Mouse (Mus musculus) heart, embryonic 13.5 days (tissue): ENCODE data around the gene Nsl1. TPM values are rescaled to one million over a fixed set of nuclear protein-coding genes. Genes with fewer than 3 reads are reported as not detected.
A peak's percentile ranks its signal among the peaks of the same experiment; 100 is the strongest.

Experiments used
- ATAC-seq: fragments of 200-750 bp; cut with Nextera tagmentation; 2 replicates; pipeline ENCODE4 v1.8.0; 2017; ENCODE audit warnings: moderate TSS enrichment; ENCODE audit not compliant: insufficient number of reproducible peaks, low FRiP score, low TSS enrichment; ENCODE audit errors: extremely low read depth
- H3K27ac ChIP-seq: fragments of 300-500 bp; sonication (generic); replicated peaks from 2 replicates; pipeline ENCODE4 v1.5.1; 2015; ENCODE audit warnings: moderate library complexity, mild to moderate bottlenecking, inconsistent platforms
- H3K27me3 ChIP-seq: fragments of 300-500 bp; sonication (generic); replicated peaks from 2 replicates; pipeline ENCODE4 v1.6.1; 2015; ENCODE audit warnings: mild to moderate bottlenecking, inconsistent platforms
- H3K36me3 ChIP-seq: fragments of 300-500 bp; sonication (generic); 2 replicates; pipeline ENCODE4 v1.6.1; 2015; ENCODE audit warnings: mild to moderate bottlenecking, inconsistent platforms
- H3K4me1 ChIP-seq: fragments of 300-500 bp; sonication (generic); 2 replicates; pipeline ENCODE4 v1.6.1; 2015; ENCODE audit warnings: inconsistent platforms
- H3K4me2 ChIP-seq: fragments of 300-500 bp; sonication (generic); 2 replicates; pipeline ENCODE4 v1.6.1; 2015; ENCODE audit warnings: inconsistent platforms, mild to moderate bottlenecking, moderate library complexity
- H3K4me3 ChIP-seq: fragments of 300-500 bp; sonication (generic); 2 replicates; pipeline ENCODE4 v1.5.1; 2015; ENCODE audit warnings: moderate library complexity, mild to moderate bottlenecking, inconsistent platforms
- H3K9ac ChIP-seq: fragments of 300-500 bp; sonication (generic); 2 replicates; pipeline ENCODE4 v1.6.1; 2015; ENCODE audit warnings: inconsistent platforms, mild to moderate bottlenecking, moderate library complexity
- H3K9me3 ChIP-seq: fragments of 300-500 bp; sonication (generic); 2 replicates; pipeline ENCODE4 v1.6.1; 2016; ENCODE audit warnings: inconsistent platforms
- WGBS: fragments of 180-500 bp; shearing (Covaris S2); methylation state at CpG from one replicate; pipeline ENCODE4 v1.1.7; 2015; ENCODE audit warnings: mixed read lengths; 5-methylcytosine and 5-hydroxymethylcytosine counted together
- polyA plus RNA-seq: library from polyadenylated mRNA; unstranded; fragments of >200 nt; fragmentation: Nextera tagmentation; extraction: Ambion mirVana; gene quantifications from 2 replicates; pipeline ENCODE4 v1.2.1, GENCODE M21; 2015

The Nsl1 gene
- polyA plus RNA-seq, 1 experiment from 2014 or later, result 12.4 TPM

DNA sequence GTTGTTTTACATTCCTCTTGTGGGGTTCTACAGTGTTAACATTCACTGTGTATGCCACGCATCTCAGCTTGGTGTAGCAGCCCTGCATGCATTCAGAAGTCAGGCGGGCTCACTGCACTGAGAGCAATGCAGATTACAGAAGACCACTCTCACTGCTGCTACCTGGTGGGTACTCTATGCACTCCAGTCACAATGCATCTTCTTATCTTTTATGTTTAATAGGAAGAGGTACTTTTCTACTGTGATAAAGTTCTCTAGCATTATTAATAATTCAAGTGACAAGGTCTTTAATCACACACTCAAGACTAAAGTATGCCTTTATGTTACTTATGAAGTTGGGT, 7.3 kb upstream of the Nsl1 start:
- no peak for ATAC-seq
- peak overlapping the region; percentile 68; the same call in 1 of the 2 replicates for H3K27ac ChIP-seq

DNA sequence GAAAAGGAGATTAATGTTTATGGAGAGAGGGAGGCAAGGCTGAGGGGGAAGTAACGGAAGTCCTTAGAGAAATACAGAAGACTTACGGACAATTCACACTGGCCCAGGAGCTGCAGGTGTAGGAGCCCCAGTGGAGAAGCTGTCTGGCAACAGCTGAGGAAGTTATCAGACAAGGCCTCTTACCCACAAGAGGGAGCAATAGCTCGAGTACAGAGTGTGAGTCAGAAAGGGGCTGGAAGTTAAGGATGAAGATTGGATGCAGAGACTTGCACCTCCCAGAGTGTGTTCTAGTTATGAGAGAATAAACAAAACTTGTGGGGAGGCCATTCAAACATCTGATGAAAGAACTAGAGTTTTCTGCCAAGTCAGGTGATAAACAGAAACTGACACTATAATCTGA, 5.4 kb upstream of the Nsl1 start:
- WGBS, result 57% methylated on average over 3 of the region's 3 CpGs

More for the DNA sequence above, 7.3 kb upstream of the Nsl1 start:
- H3K36me3 ChIP-seq, result peaks cover 22% of the 10 kb centered on the region; the same call in 1 of the 2 replicates
- no peaks in the 10 kb centered on the region for H3K27me3 ChIP-seq
- WGBS, result 51% methylated on average over 2 of the region's 2 CpGs
- H3K4me2 ChIP-seq, result no peak overlapping the region
- H3K4me1 ChIP-seq, result peaks cover 7% of the 10 kb centered on the region
- H3K9me3 ChIP-seq, result no peaks in the 10 kb centered on the region
- H3K4me3 ChIP-seq, result no peak overlapping the region
- H3K9ac ChIP-seq, result no peak overlapping the region

DNA sequence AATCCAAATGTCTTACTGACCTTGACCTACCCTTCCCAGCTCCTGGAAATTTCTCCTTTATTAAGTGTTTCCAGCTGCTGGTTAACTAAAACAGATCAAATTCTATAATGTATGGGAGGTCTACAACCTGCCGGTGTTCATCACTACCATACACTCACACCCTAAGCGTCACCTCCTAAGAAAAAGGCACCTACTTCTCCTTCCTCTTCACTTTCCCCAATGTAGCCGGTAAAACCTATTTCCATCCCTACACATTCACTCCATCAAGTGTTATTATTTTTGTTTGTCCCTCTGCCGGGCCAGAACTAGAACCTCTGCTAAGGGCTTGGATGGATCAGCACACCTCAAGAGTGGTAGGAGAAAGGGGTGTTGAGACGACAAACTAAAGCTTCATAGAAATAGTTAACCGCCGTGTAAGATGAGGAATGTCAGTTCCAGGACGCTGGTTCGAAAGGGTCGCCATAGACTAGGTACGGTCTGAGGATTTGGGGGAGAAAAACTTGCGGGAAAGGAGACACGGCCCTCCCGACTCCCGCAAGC, 501 bp upstream of the Nsl1 start:
- H3K9ac ChIP-seq, result peak overlapping the region; percentile 85
- H3K36me3 ChIP-seq, result peaks cover 28% of the 10 kb centered on the region
- no peaks in the 10 kb centered on the region for H3K27me3 ChIP-seq
- no peaks in the 10 kb centered on the region for H3K9me3 ChIP-seq
- peaks cover 24% of the 10 kb centered on the region for H3K4me1 ChIP-seq
- peak overlapping the region; percentile 66 for H3K27ac ChIP-seq
- no peak for ATAC-seq
- peak overlapping the region; percentile 78 for H3K4me3 ChIP-seq
- H3K4me2 ChIP-seq, result peak overlapping the region; percentile 71
- WGBS, result 5% methylated on average over 15 of the region's 15 CpGs

More for the DNA sequence above, 5.4 kb upstream of the Nsl1 start:
- Histone ChIP-seq H3K9me3 (no peaks in the 10 kb centered on the region), H3K27me3 (no peaks in the 10 kb centered on the region), H3K4me2 (no peak overlapping the region), H3K9ac (no peak overlapping the region), H3K4me3 (no peak overlapping the region), H3K4me1 (peaks cover 17% of the 10 kb centered on the region), H3K27ac (no peak overlapping the region), H3K36me3 (peaks cover 21% of the 10 kb centered on the region; the same call in 1 of the 2 replicates)
- ATAC-seq, result no peak

DNA sequence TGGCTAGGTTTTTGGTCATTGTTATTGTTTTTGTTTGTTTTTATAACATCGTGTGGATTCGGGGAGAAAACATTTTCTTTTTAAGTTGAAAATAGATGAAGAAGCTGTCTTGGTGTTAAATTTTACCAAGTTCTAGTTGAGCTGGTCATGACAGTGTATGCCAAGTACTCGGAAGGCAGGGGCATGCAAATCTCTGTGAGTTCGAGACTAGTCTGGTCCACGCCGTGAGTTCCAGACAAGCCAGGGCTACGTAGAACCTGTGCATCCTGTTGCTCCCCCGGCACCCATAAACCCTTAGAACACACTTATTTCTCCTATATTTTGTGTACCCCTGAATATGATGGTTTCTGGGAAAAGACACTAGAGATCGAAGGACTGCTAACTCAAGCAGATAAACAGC, 888 bp downstream of the Nsl1 start:
- H3K27ac ChIP-seq, result no peak overlapping the region
- H3K9ac ChIP-seq, result peak overlapping the region; percentile 85
- H3K4me1 ChIP-seq, result peaks cover 24% of the 10 kb centered on the region
- peaks cover 38% of the 10 kb centered on the region for H3K36me3 ChIP-seq
- H3K4me3 ChIP-seq, result peak overlapping the region; percentile 78
- ATAC-seq, result no peak
- H3K27me3 ChIP-seq, result no peaks in the 10 kb centered on the region
- peak overlapping the region; percentile 71 for H3K4me2 ChIP-seq
- WGBS, result 53% methylated on average over 9 of the region's 9 CpGs
- no peaks in the 10 kb centered on the region for H3K9me3 ChIP-seq

DNA sequence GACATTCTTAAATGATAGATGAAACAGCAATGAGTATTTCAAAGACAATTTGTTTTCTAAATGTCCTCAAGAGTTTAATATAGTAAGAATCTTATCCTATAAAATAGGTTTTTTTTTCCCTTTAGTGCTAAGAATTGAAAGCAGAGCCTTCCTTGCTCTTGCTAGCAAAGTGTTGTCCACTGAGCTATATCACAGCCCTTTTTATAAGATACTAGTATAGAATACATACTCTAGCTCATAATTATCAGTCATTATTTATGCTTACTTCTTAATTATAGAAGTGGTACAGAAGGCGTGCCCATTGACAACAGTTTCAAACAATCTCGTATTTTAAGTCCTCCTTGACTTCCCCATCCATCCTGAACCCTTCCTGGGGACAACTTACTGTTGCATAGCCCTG, 1.7 kb downstream of the Nsl1 start:
- Histone ChIP-seq H3K27me3 (no peaks in the 10 kb centered on the region), H3K4me3 (no peak overlapping the region), H3K9me3 (no peaks in the 10 kb centered on the region), H3K4me1 (peaks cover 24% of the 10 kb centered on the region), H3K36me3 (peaks cover 46% of the 10 kb centered on the region), H3K9ac (no peak overlapping the region), H3K4me2 (no peak overlapping the region), H3K27ac (no peak overlapping the region)
- ATAC-seq, result no peak
- 86% methylated on average over 2 of the region's 2 CpGs for WGBS

DNA sequence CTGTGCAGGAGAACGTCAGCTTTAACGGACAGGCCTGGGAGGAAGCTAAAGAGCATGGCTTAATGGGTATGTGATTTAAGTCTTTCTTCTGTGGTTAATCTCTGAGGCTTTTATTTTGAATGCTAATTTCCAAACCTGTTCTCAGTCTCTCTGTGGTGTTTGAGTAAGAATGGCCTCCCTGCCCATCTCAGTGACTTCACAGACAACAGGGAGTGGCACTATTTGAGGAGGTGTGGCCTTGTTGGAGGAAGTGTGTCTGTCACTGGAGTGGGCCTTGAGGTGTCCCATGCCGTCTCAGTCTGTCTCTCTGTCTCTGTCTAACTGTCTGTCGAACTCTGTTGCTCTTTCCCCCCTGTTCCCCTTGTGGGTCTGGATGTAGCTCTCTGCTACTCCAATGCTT, 2.4 kb downstream of the Nsl1 start:
- no peak overlapping the region for H3K4me2 ChIP-seq
- no peak overlapping the region for H3K4me3 ChIP-seq
- no peaks in the 10 kb centered on the region for H3K9me3 ChIP-seq
- 79% methylated on average over 4 of the region's 4 CpGs for WGBS
- H3K36me3 ChIP-seq, result peaks cover 53% of the 10 kb centered on the region
- no peak overlapping the region for H3K27ac ChIP-seq
- H3K27me3 ChIP-seq, result no peaks in the 10 kb centered on the region
- H3K9ac ChIP-seq, result no peak overlapping the region
- ATAC-seq, result no peak
- peaks cover 24% of the 10 kb centered on the region for H3K4me1 ChIP-seq

DNA sequence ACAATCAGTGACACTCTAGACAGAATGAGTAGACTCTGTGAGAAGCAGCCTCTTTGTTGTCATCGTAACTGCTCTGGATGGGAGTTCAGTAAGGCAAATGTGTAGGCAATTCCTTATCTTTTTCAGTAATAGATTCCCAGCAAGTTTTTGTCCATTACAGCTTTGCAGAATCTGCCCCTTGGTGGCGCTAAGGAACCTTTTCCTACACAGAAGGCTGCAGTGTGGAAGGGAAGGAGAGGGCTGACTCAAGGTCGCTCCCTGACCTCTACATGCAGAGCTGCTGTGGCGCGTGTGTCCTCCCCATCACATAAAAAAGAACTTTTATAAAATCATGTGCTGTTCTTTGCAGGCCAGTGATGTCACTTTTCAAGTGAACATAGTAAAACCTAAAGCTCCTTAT, 5.6 kb downstream of the Nsl1 start:
- no peaks in the 10 kb centered on the region for H3K9me3 ChIP-seq
- no peak for ATAC-seq
- peaks cover 85% of the 10 kb centered on the region for H3K36me3 ChIP-seq
- H3K4me3 ChIP-seq, result no peak overlapping the region
- no peak overlapping the region for H3K27ac ChIP-seq
- H3K4me1 ChIP-seq, result peaks cover 18% of the 10 kb centered on the region
- H3K9ac ChIP-seq, result no peak overlapping the region
- WGBS, result 75% methylated on average over 5 of the region's 5 CpGs
- H3K27me3 ChIP-seq, result no peaks in the 10 kb centered on the region
- no peak overlapping the region for H3K4me2 ChIP-seq

DNA sequence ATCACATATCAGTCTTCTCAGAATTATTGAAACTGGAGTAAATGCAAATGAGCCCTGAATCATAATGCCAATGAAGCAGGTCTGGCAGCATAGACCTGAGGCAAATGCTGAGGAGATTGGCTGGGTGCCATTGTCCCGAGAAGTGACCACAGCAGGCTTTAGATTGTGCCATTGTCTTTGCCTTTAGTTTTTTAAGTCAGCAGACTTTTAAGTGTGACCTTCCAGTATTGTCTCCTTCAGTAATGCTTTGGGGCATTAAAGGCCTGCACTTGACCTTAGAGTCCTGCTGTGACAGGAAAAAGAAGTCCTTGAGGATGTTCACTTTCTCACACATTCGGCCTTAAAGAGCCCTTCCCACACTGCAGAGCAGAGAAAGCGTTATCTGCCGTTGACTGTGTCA, 7.4 kb downstream of the Nsl1 start:
- H3K9ac ChIP-seq, result no peak overlapping the region
- H3K27me3 ChIP-seq, result no peaks in the 10 kb centered on the region
- no peak overlapping the region for H3K27ac ChIP-seq
- H3K4me2 ChIP-seq, result no peak overlapping the region
- H3K4me3 ChIP-seq, result no peak overlapping the region
- 89% methylated on average over 4 of the region's 4 CpGs for WGBS
- peaks cover 96% of the 10 kb centered on the region for H3K36me3 ChIP-seq
- H3K4me1 ChIP-seq, result peaks cover 7% of the 10 kb centered on the region
- no peak for ATAC-seq
- no peaks in the 10 kb centered on the region for H3K9me3 ChIP-seq

DNA sequence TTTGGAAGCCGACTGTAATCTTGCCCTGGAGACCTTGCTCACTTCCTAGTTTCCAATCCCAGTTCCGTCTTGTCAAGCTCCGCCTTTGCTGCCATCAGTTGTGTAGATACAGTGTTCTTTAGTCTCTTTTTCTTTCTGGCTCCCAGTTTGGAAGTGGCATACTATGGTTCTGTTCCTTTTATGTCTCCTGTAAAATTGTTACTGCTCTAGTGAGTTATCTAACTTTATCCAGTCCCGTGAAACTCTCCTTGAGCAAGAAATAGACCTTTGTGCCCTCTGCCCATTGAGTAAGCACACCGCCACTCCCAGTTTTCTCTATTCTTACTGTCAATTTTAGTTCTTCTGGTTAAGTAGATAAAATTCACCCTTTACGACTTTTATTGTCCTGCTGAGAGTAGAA, 8.8 kb downstream of the Nsl1 start:
- Histone ChIP-seq H3K27ac (no peak overlapping the region), H3K4me3 (no peak overlapping the region), H3K4me1 (peaks cover 8% of the 10 kb centered on the region), H3K27me3 (no peaks in the 10 kb centered on the region), H3K9me3 (no peaks in the 10 kb centered on the region), H3K9ac (no peak overlapping the region), H3K36me3 (peaks cover 95% of the 10 kb centered on the region), H3K4me2 (no peak overlapping the region)
- 80% methylated on average over 6 of the region's 6 CpGs for WGBS
- no peak for ATAC-seq

DNA sequence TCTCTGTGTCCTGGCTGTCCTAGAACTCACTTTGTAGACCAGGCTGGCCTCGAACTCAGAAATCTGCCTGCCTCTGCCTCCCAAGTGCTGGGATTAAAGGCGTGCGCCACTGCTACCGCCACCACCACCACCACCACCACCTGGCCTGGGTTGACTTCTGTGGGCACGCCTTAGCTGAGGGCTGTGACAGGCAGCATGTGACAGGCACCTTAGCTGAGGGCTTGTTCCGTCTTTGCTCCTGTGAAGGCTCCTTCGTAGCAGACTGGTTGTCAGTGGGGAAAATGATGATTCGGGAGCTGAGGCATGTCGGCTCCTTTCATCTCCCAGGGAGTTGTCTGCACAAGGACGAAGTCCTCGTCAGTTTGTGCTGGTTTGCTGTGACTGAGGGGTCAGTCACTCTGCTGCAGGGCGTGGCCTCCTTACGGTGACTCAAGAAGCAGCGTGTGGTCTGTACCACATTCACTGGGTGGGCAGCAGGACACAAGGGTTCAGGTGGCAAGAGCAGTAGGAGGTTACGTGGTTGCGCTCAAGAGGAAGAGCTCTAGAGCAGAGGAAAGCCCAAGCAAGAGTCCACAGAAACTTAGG, 9.6 kb downstream of the Nsl1 start:
- Histone ChIP-seq H3K36me3 (peaks cover 97% of the 10 kb centered on the region), H3K4me3 (no peak overlapping the region), H3K4me2 (no peak overlapping the region), H3K4me1 (peaks cover 8% of the 10 kb centered on the region), H3K9ac (no peak overlapping the region), H3K27ac (peak overlapping the region; percentile 50; the same call in 1 of the 2 replicates), H3K9me3 (no peaks in the 10 kb centered on the region), H3K27me3 (no peaks in the 10 kb centered on the region)
- ATAC-seq, result no peak
- 89% methylated on average over 16 of the region's 16 CpGs for WGBS

DNA sequence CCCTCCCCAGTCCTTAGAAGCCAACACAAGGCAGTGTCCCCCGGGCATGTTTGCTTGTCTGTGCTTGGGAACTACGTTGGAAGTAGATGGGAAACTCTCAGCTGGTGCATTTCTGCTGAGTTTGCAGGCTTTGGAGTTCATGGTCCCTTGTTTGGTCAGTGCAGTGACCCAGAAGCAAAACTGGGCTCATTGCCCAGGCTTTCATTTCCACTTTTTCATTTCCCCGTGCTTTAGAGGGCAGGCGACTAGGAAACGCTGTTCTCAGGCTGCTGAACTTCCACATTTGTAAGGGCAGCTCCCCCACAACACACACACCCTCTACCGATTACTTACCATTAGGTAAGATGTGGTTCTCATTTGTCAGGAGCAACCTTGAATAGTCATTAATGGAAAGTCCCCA, 10.2 kb downstream of the Nsl1 start:
- Histone ChIP-seq H3K4me3 (no peak overlapping the region), H3K4me2 (no peak overlapping the region), H3K9me3 (no peaks in the 10 kb centered on the region), H3K9ac (no peak overlapping the region), H3K27ac (peak overlapping the region; percentile 50; the same call in 1 of the 2 replicates), H3K4me1 (peaks cover 8% of the 10 kb centered on the region), H3K27me3 (no peaks in the 10 kb centered on the region), H3K36me3 (peaks cover 97% of the 10 kb centered on the region)
- 72% methylated on average over 6 of the region's 6 CpGs for WGBS
- ATAC-seq, result peak; percentile 42; the same call in 1 of the 2 replicates

DNA sequence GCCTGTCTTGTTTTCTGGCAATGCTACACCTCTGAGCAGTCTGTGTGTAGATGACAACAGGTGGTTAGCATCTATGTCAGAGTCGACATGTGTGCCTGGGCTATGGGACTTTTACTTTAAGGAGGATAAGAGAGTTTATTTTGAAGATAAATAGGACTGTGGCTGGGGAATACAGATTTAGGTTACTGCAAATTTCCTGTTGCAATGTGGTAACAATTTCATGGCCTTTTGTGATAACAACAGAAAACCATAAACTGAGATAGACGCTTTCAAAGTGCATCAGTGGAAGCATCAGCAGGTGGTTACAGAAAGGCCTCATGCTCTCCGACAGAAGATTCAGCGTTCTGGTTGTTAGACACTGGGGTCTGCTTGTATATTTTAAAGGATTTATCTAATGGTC, 10.7 kb downstream of the Nsl1 start:
- no peak for ATAC-seq
- Histone ChIP-seq H3K9me3 (no peaks in the 10 kb centered on the region), H3K36me3 (peaks cover 97% of the 10 kb centered on the region), H3K4me3 (no peak overlapping the region), H3K27me3 (no peaks in the 10 kb centered on the region), H3K27ac (0 out of 2 replicates have a peak overlapping the region, but pooled peaks have one; percentile 50), H3K4me2 (no peak overlapping the region), H3K4me1 (peaks cover 8% of the 10 kb centered on the region), H3K9ac (no peak overlapping the region)
- WGBS, result 81% methylated on average over 4 of the region's 4 CpGs
